Mouse (Mus musculus): ENCODE measurements at regions not wholly inside any gene's neighbourhood (a gene's known extent, or its start where the extent isn't known, plus 50 kb on each side); places are given as distances from the start of the nearest gene placed in this dataset.
"Not testable (repeated sequence)": the region's sequence is repeated elsewhere in the genome, so short reads cannot be mapped to it uniquely, and the experiment has no call there.

- no peak for DNase-seq (ENCODE audit: low spot score in 2 of 2)
Observed at GRCm38 (mm10) chr14:76964046-76964445, 72.5 kb upstream of the Ccdc122 start.

GRCm38 (mm10) chr14:76958875-76959274 is 77.7 kb upstream of the Ccdc122 start:
- peak; percentile 28 to 72 for DNase-seq (ENCODE audit: low spot score in 2 of 2)

- DNase-seq (ENCODE audit: low spot score in 2 of 2): no peak
Observed at GRCm38 (mm10) chr14:76957136-76957535, 79.4 kb upstream of the Ccdc122 start.

- no peak for DNase-seq (ENCODE audit: low spot score in 2 of 2)
Observed at GRCm38 (mm10) chr14:76953171-76953570, 83.4 kb upstream of the Ccdc122 start.

- peak; percentile 24 to 69 for DNase-seq (ENCODE audit: low spot score in 2 of 2)
Observed at GRCm38 (mm10) chr14:76951450-76951849, 85.1 kb upstream of the Ccdc122 start.

- no peak for DNase-seq (ENCODE audit: low spot score in 2 of 2)
Observed at GRCm38 (mm10) chr14:76949388-76949787, 87.2 kb upstream of the Ccdc122 start.

- no peak for DNase-seq (ENCODE audit: low spot score in 2 of 2)
Observed at GRCm38 (mm10) chr14:76948948-76949347, 87.6 kb upstream of the Ccdc122 start.

- DNase-seq (ENCODE audit: low spot score in 2 of 2): no peak
Observed at GRCm38 (mm10) chr14:76948481-76948880, 88.1 kb upstream of the Ccdc122 start.

- DNase-seq (ENCODE audit: low spot score in 2 of 2): no peak
Observed at GRCm38 (mm10) chr14:76947148-76947547, 89.4 kb upstream of the Ccdc122 start.

- no peak for DNase-seq (ENCODE audit: low spot score in 2 of 2)
Observed at GRCm38 (mm10) chr14:76945626-76946025, 90.9 kb upstream of the Ccdc122 start.

GRCm38 (mm10) chr14:76941474-76942212 is 94.9 kb upstream of the Ccdc122 start:
- no peak for DNase-seq (ENCODE audit: low spot score in 2 of 2)

- DNase-seq (ENCODE audit: low spot score in 2 of 2): no peak
Observed at GRCm38 (mm10) chr14:76940507-76940906, 96.1 kb upstream of the Ccdc122 start.

GRCm38 (mm10) chr14:76936671-76937070 is 99.9 kb upstream of the Ccdc122 start:
- DNase-seq (ENCODE audit: low spot score in 2 of 2): no peak

GRCm38 (mm10) chr14:76936051-76936450 is 100.5 kb upstream of the Ccdc122 start:
- not testable (repeated sequence) for DNase-seq (ENCODE audit: low spot score in 2 of 2)

- no peak for DNase-seq (ENCODE audit: low spot score in 2 of 2)
Observed at GRCm38 (mm10) chr14:76935453-76935852, 101.1 kb upstream of the Ccdc122 start.

GRCm38 (mm10) chr14:76932890-76933289 is 103.7 kb upstream of the Ccdc122 start:
- no peak for DNase-seq (ENCODE audit: low spot score in 2 of 2)

GRCm38 (mm10) chr14:76931398-76931797 is 105.2 kb upstream of the Ccdc122 start:
- DNase-seq (ENCODE audit: low spot score in 2 of 2): no peak

- DNase-seq (ENCODE audit: low spot score in 2 of 2): no peak
Observed at GRCm38 (mm10) chr14:76929562-76929961, 107.0 kb upstream of the Ccdc122 start.

GRCm38 (mm10) chr14:76928706-76929105 is 107.9 kb upstream of the Ccdc122 start:
- no peak for DNase-seq (ENCODE audit: low spot score in 2 of 2)

GRCm38 (mm10) chr14:76927245-76927806 is 109.2 kb upstream of the Ccdc122 start:
- DNase-seq (ENCODE audit: low spot score in 2 of 2): no peak

GRCm38 (mm10) chr14:76926416-76926815 is 110.2 kb upstream of the Ccdc122 start:
- DNase-seq (ENCODE audit: low spot score in 2 of 2): no peak

- DNase-seq (ENCODE audit: low spot score in 2 of 2): no peak
Observed at GRCm38 (mm10) chr14:76922399-76922939, 114.1 kb upstream of the Ccdc122 start.

- no peak for DNase-seq (ENCODE audit: low spot score in 2 of 2)
Observed at GRCm38 (mm10) chr14:76918091-76918490, 118.5 kb upstream of the Ccdc122 start.
